Mouse (Mus musculus) urinary bladder, postnatal 10 days (tissue): Measurements from ENCODE around the gene Gm44973.
"Not testable (repeated sequence)": the region's sequence is repeated elsewhere in the genome, so short reads cannot be mapped to it uniquely, and the experiment has no call there.

Source experiments
- DNase-seq: peaks from one replicate; pipeline ENCODE4 v3.0.0; 2022; ENCODE audit warnings: low spot score

Gene Gm44973

DNA sequence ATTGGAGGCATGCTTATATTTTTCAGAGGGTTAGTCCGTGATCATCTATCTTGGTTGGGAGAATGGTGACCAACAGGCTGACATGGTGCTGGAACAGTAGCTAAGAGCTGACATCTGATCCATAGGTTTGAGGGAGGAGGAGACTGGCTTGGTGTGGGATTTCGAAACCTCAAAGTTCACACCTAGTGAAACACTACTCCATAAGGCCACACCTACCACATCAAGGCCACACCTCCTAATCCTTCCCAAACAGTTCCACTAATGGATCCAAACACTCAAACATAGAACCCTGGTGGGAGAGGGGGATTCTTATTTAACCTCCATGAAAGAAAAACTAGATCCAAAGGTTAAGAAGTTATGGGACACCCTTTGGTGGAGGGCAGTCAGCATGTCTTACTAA lies 1.6 kb downstream of the Gm44973 start:
- no peak for DNase-seq

DNA sequence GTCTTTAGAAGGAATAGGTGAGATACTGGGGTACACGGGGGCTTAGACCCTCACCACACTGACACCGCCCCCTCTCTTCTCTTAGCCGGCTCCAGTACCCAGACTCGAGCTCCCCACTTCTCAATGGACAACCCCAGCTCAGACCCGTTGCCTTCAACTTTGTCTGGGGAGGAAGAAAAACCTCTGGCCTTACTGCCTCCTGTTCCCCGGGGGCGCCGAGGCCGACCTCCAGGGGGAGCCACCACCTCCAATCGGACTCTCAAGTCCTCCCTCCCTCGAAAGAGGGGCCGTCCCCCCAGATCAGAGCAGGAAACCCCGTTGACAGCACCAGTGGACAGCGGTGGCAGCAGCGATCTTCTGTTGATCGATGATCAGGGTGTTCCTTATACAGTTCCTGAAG lies 2.1 kb downstream of the Gm44973 start:
- no peak for DNase-seq

DNA sequence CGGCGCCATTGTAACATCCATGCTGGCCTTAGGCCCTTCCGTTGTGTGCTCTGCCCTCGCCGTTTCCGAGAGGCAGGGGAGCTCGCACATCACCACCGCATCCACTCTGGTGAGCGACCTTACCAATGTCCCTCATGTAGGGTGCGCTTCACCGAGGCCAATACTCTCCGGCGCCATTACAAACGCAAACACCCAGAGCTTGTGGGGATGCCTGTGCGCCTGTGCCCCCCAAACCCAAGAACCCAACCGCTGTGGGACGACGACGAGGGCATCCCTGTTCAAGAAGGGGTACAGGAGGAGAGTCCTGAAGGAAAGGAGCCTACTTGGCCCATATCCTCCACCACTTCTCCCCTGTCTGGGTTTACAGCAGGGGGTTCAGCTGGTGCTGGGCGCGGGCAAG lies 2.6 kb downstream of the Gm44973 start:
- DNase-seq = no peak

DNA sequence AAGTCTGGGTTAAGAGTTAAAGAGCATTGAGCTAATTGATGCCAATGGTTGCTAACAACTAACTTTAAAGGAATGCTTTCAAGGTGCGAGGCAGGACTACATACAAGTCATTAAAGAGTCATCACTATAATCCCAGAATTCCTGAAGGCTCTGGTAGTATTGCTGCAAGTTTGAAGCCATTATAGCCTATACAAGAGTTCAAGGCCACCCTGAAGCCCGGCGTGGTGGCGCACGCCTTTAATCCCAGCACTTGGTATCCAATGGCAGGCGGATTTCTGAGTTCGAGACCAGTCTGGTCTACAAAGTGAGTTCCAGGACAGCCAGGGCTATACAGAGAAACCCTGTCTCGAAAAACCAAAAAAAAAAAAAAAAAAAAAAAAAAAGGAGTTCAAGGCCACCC lies 4.3 kb downstream of the Gm44973 start:
- DNase-seq = not testable (repeated sequence)

DNA sequence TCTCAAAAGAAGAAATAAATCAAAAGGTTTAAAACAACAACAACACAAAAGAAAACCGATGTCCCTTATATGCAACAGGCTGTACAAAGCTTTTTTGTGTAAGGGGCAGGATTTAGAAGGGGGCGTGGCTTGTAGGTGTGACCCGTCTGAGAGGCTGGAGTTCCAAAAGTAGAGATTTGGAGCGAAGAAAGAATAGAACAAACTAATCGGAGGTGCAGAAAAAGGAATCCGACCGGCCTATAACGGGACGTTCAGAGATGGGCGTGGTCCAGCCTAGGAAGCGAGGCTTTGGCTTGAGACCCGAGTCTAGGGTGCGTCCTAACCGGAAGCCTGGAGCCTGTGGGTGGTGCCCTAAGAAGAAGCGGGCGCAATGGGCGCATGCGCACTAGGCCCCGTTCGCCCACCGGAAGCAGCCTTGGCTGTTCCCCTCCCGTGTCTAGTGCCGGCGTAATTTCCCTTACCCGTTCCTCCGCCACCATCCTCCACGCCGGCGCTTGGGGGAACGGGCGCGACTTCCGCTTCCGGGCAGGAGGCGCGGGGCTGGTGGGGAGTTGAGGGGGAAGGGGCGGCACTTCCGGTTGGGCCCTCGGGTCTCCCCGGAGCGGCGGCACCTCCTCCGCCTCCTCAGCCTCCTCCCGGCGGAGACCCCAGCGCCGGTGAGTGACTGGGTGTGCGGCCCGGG lies 4.8 kb downstream of the Gm44973 start, which contains the start of the genes Zfp865 and Ccdc106:
Gene Zfp865 (plus strand): TSS at position 377 of the 682 bp plus-strand sequence.
Gene Ccdc106 (plus strand): TSS at position 554 of the 682 bp plus-strand sequence.
- peak; percentile 93 for DNase-seq

DNA sequence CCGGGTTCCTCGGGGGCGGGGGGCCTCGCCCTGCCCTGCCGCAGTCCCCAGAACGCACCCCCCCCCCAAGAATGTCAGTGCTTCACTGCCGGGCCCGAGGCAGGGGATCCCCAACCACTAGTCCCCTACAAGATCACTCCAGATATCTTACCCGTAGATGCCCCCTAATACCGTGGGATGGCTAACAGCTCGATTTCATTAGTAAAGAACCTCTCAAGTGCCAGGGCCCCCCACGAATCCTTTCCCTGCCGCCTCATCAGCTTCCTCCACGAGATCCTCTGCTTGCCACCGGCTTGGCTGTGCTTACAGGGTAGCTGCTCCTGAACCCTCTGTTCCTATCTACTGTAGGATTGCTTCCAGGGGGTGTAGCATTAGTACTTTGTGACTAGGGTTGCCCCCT lies 5.4 kb downstream of the Gm44973 start:
- DNase-seq = no peak

DNA sequence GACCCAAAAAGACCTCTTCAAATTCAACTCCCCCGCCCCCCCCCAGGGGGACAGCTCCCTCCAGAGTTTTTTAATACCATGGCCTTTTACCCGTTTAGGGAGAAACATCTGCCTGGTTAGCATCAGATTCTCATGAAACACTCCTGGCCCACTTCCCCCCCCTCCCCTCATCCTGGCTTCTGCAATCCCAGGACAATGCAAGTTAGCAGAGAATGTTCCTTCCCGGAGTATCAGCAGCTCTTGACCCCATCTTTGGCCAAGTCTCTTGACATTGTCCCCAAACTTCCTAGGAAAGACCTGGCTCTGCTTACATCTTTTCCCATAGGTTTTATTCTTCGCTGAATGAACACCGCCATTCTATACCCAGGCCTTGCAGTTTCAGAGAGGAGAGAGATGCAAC lies 5.9 kb downstream of the Gm44973 start:
- no peak for DNase-seq

DNA sequence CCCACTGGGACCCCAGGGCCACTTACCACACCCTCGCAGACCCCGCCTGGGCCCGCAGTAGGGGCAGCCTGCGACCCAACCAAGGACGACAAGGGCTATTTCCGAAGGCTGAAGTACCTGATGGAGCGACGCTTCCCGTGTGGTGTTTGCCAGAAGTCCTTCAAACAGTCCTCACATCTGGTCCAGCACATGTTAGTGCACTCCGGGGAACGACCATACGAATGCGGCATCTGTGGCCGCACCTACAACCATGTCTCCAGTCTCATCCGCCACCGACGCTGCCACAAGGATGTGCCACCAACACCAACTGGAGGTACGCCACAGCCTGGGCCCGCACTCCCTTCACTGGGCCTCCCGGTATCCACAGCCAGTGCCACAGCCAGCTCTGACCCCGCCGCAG lies 14.2 kb downstream of the Gm44973 start:
- no peak for DNase-seq

DNA sequence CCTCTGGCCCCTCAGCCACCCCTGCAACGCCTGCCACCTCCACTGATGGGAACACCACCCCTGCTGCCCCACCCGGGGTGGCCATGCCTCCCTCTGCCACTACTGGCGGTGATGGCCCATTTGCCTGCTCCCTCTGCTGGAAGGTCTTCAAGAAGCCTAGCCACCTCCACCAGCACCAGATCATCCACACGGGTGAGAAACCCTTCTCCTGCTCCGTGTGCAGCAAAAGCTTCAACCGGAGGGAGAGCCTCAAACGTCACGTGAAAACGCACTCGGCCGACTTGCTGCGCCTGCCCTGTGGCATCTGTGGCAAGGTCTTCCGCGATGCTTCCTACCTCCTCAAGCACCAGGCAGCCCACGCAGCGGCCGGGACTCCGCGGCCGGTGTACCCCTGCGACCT lies 14.7 kb downstream of the Gm44973 start:
- DNase-seq = no peak

DNA sequence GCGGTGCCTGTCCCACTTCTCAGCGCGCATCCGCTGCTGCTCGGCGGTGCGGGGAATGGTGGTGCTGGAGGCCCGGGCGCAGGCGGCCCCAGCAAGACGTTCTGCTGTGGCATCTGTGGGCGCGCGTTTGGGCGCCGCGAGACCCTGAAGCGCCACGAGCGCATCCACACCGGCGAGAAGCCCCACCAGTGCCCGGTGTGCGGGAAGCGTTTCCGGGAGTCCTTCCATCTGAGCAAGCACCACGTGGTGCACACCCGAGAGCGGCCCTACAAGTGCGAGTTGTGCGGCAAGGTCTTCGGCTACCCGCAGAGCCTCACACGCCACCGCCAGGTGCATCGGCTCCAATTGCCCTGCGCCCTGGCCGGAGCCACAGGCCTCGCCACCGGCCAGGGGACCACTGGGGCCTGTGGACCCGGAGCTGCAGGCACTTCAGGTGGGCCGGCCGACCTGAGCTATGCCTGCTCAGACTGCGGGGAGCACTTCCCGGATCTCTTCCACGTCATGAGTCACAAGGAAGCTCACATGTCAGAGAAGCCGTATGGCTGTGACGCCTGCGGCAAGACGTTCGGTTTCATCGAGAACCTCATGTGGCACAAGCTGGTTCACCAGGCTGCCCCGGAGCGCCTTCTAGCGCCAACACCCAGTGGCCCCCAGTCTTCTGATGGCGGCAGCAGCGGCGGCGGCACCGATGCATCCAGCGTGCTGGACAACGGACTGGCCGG lies 15.4 kb downstream of the Gm44973 start:
- DNase-seq = no peak

DNA sequence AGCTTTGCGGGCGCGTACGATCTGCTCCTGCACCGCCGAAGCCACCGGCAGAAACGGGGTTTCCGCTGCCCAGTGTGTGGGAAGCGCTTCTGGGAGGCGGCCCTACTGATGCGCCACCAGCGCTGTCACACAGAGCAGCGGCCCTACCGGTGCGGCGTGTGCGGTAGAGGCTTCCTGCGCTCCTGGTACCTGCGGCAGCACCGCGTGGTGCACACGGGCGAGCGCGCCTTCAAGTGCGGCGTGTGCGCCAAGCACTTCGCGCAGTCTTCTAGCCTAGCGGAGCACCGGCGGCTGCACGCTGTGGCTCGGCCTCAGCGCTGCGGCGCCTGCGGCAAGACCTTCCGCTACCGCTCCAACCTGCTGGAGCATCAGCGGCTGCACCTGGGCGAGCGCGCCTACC lies 16.2 kb downstream of the Gm44973 start:
- DNase-seq = no peak

DNA sequence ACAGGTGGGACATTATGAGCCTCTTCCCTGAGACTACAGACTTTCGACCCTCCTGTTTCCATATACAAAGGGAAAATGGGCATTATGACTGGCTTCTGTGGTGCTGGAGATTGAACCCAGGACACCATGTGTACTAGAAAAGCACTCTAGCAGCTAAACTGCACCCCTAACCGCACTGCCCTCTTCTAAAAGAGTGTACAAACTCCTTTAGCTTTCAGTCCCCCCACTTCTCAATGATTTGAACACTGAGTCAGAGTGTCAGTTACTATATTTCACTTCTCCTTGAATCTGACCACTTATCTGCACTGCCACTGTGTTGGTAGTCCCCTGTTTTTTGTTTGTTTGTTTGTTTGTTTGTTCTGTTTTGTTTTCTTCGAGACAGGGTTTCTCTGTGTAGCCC lies 18.5 kb downstream of the Gm44973 start, which contains the start of gene 4632433K11Rik:
Gene 4632433K11Rik (plus strand): TSS at position 301 of the 400 bp plus-strand sequence.
- DNase-seq = no peak

DNA sequence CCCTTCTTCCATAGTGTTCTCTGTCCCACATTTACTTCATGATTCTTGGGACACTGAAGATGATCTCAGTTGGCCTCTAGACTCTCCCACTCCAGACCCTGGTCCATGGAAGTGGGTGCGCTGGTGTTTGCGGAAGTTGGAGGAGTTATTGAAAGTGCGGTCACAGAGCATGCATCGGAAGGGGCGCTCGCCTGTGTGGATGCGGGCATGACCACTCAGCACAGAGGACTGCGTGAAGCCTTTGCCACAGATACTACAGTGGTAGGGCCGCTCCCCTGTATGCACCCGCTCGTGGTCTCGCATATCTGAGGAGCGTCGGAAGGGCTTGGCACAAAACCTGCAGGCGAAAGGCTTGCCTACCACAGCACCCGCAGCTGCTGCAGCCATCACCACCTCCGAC lies 20.3 kb downstream of the Gm44973 start:
- no peak for DNase-seq

DNA sequence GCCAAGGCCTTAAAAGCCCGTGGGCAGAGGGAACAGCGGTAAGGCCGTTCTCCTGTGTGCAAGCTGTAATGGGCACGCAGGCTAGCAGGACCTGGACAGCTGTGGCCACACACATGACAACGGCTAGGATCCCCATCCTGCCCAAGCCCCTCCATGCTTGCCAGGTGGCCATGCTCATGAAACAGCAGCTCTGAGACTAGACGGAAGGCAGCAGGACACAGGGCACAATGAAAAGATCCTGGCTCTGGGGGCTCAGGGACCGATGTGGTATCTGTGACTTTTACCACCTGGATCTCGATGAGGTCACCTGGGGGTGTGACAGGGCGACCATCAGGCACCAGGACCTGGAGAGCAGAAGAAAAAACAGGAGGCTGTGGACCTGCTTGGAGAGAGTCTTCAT lies 20.8 kb downstream of the Gm44973 start:
- DNase-seq = no peak

DNA sequence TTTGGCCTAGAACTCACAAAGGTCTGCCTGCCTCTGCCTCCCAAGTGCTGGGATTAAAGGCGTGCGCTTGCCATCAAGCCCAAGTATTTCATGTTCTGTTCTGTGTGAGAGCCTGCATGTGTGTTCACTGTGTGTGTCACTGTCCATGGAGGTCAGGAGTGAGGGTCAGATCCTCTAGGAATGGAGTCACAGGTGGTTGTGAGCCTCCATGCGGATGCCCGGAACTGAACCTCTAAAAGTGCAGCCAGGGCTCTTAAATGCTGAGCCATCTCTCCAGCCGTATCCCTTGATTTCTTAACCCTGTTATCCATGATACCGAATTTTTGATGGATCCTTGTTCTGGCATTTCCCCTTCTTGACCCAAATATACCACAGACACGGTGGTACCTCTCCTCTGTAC lies 21.7 kb downstream of the Gm44973 start:
- no peak for DNase-seq

DNA sequence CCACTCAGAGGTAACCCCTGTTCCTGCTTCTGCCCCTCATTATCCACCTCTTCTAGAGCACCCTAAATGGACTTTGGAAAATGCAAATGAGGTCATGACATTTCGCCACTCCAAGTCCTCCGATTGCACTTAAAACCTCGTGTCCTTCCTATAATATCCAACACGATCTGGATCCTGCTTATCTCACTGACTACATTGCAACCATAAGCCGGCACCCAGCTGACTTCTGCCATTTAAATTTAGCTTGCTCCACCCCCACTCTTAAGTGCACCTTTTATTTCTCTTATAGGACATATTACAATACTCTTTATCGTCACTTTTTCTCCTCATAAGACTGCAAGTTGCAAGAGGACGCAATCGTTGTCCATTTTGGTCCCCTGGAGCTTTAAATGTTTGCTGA lies 22.2 kb downstream of the Gm44973 start:
- no peak for DNase-seq

DNA sequence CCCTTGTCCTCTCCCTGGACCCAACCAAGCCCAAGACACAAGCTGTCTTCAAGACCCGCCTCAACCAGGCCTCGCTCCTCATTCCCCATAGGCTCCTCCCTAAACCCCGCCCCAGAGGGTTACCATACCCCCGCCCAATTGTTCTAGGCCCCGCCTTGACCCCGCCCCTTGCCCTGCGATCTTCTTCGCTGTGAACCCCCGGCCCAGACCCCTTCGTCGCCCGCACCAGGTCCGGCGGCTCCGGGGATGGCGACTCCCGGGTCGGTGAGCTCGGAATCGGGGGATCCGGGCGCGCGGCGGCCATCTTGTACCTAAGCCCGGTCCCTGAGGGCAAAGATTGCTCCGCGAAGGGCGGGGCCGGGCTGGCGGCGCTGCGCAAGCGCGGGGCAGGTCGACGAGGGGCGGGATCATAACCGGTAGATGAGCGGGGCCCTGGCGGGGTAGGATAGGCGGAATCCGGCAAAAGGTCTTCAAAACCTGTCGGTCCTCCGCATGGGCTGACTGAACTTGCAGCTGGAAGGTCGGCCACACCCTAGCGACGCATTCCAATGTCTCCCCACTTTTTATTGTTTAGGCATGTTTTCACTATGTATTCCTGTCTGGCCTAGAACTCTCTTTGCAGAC lies 22.9 kb downstream of the Gm44973 start, which contains the start of gene Zfp784:
Gene Zfp784 (minus strand): TSS at position 338 of the 624 bp plus-strand sequence.
- DNase-seq = peak; percentile 70

DNA sequence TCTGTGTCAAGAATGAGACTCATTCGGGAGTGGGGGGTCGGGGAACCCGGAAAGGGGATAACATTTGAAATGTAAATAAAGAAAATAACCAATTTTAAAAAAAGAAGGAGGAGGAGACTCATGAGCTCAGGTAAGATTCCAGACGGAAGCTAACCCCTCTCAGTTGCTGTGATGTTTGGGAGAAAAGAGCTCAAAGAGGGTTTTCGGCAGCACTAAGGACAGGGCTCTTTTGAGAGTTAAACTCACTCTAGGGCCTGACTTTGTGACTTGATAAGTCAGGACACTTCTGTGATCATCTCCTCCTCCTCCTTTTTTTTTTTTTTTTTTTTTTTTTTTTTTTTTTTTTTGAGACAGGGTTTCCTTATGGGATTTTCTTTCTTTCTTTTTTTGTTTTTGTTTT lies 23.6 kb downstream of the Gm44973 start:
- DNase-seq = no peak

DNA sequence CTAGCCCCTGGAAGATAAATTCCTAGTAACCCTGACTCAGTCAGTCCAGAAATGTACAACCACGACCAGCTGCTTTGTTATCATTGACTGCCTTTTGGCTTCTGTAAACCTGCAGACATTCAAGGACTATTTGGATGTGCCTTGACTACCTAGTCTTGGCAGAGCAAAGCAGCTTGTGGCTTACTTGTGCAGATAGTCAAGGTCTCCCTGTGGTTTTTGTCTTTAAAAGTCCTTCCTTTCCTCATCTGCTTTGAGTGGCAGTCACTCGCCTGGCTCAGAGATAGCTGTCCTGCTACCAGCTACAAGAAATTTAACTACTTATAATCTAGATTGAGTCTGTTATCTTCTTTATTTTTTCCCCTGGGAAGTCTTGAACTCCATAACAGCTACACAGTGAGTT lies 29.7 kb downstream of the Gm44973 start:
- no peak for DNase-seq

DNA sequence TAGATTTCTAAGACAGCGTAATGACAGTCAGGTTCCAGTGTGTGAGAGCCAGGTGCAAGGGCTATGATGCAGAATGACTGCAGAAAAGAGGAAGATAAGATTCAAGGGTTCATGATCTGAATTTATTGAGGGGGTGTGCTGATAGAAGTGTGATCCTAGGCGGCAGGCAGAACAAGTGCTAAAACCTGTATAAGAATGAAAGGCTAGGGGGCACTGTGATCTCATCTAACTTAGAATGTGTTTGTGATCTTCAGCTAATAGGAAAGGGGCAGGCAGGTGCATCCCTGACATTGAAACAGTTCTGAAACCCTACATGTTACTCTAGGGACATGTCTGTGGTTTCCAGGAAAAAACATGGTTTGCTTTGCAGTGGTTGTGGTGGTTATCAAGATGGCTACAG lies 30.8 kb downstream of the Gm44973 start:
- DNase-seq = no peak

DNA sequence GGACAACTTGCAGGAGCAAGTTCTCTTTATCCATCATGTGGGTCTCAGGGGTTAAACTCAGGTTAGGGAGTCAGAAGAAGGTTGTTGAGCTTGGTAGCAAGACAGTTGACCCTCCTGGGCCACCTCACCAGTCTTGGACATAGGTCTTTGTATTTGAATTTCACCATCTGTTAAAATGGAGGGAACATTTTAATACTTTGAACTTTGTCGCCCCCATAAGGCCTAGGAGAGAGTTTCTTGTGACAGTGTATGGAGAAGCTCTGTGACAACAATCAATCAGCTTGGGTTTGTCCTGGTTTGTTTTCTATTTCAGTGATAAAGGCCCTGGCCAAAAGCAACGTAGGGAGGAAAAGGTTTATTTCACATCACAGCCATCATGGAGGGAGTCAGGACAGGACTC lies 32.0 kb downstream of the Gm44973 start:
- DNase-seq = no peak

DNA sequence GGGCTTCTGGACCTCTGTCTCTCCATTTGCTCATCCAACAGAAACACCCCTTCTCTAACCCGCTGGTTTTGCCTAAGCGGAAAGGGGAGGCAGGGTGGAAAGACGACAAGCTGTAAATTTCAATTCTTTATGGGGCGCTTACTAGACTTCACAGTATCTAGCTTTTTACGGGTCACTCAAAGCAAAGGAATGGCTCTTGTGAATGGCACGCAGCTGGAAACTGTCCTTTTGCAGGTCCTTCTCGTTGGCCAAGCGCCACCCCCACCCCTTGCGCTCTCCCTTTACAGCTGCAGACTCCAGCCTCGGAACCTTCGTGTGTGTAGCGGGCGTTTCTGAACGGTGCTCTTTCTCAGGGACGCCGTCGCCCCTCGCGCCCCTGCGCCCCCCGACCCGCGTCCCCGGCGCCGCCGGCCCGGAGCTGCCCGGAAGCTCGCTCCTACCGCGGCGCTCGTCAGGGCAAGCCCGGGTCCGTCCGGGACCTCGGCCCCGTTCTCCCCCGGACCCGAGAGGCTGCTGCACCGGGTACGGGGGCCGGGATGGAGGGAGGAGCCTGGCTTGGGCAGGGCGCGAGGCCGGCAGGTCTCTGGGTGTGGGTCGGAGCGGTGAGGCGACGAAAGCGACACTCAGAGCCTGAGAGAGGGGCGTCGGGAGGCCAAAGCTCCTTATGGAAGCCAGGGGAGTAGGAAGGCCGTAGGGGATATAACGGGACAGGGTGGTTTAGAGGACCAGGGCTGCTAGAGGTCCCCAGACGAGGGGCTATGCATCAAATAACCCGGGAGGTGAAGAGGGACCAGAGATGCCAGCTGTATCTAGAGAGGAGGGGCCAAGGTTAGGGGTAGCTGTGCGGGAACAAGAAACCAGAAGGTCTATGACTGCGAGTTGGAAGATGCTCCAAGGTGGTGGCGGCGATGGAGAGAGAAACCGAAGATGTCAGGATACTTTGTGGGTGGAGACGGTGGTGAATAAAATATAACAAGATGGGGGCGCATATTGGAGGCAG lies 36.2 kb downstream of the Gm44973 start, which contains the start of gene Zfp580:
Gene Zfp580 (plus strand): TSS at position 346 of the 1,000 bp plus-strand sequence.
- DNase-seq = no peak
